Mouse (Mus musculus) kidney, postnatal 10 days (tissue): ENCODE results near the gene Shoc2.

Experiments
- DNase-seq: peaks from one replicate; pipeline ENCODE4 v3.0.0; 2021; ENCODE audit warnings: mixed read lengths

The Shoc2 gene

DNA sequence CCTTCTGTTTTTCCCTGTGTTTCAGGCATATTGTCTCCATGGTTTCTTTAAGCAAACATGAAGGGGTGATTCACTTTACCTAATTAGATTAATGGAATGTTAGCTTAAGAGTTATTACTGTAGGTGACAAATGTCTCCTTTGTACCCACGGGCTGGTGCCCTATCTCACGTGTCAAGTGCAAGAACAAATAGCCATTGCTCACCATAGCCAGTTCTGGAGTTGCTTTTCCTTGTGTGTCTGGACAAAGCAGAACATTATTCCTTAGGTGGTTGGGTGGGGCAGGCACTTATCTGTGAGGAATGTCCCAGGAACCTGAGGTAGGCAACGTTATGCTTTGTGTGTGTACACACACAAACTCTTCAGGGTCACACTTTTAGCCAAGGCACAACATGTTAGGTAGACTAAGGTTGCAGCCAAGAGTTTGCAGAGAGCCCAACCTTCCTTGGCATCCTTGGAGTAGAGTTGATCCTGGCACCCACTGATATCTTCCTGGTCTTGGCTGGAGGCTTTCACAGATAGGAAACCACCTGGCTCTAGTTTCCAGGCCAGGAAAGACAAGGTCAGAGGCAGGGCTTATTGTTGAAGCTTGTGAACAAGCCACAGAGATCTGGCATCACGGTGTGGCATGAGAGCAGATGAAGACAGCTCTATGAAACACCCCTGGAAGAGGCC, 96.4 kb downstream of the Shoc2 start:
- DNase-seq = no peak

DNA sequence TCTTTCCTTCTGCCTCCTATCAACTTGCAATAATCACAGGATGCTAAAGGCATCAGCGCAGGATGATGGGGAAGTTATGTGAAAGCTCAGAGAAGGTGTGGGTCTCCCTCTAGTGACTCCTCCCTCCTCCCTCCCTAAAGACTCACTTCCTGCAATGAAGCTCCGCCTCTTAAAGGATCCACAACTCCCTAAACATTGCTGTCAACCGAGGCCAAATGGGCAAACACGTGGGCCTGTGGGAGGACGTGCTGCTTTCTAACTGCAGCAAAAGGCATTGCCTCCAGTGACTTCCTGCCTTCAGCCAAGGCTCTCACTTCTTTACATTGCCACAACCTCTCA, 96.9 kb downstream of the Shoc2 start:
- DNase-seq = no peak

DNA sequence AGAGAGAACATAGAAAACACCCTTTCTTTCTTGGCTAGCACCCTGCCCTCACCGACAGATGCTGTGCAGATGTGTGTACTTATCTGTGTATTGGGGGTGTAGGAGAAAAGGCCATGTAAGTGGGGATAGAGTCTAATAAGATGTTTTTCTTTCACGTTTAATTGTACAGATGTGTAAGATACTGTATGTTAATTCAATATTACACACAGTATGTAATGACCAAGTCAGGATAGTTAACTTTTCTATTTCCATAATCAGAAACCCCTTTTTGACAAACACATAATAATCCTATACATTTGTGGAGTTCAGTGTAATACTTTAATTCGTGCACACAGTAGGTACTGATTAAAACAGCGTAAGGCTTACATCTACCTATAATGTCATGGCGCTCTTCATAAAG, 99.7 kb downstream of the Shoc2 start, which contains the start of gene Adra2a:
Gene Adra2a, plus strand, starts transcription at position 301 of the 400 bp plus-strand sequence.
- DNase-seq = no peak

DNA sequence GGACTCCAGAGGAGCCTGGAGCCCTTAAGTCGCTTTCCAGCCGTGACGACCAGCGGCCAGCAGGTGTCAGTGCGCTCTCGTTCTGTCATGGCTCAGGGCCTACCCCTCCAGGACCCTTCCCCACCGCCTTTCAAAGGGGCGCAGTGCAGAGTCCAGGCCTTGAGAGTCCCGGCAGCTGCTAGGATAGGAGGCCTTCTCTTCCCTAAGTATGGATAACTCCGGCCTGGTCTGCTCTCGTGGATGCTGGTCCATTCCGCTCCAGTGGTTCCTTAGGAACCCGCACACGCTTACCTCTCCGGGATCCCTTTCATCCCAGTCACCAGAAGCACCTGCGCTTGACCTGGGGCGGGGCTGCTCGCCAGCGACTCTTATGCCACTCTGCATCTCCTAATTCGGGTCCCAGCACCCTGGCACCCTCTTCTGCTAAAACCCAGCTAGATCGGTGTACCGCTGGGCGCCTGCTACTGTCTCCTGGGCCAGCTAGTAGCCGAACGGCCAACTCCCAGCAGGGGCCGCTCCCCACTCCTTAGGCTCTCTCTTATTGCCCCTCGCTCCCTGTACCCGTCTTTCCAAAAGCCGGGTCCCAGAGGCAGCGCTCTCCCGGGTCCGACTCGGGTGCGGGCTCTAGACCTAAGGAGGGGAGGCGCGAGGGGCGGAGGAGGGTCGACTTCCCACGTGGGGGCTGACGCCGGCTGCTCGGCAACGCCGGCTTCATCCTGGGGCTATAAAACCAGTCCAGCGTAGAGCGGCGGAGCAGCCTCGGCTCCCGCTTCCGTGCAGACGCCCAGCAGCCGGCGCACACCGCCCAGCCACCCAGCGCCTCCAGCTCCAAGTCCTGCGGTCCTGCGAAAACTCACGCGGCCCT, 100.6 kb downstream of the Shoc2 start:
- DNase-seq = peak; percentile 84

DNA sequence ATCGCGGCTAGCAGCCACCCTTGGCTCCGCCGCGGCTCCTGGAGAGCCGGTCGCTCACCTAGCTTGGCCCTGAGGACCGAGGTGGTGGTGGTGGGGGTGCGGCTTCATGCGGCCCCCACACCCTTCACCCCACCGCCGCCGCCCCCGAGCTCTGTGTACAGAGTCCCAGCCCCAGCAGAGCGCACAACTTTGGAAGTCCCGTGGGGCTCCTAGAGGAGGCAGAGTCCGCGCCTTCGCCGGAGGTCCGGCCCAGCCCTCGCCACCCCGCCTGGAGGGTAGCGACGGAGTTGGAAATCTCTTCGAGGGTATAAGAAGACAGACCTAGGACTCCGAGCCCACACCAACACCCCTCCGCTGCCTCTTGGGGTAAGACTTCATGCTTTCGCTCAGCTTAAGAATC, 101.3 kb downstream of the Shoc2 start:
- peak; percentile 40 for DNase-seq

DNA sequence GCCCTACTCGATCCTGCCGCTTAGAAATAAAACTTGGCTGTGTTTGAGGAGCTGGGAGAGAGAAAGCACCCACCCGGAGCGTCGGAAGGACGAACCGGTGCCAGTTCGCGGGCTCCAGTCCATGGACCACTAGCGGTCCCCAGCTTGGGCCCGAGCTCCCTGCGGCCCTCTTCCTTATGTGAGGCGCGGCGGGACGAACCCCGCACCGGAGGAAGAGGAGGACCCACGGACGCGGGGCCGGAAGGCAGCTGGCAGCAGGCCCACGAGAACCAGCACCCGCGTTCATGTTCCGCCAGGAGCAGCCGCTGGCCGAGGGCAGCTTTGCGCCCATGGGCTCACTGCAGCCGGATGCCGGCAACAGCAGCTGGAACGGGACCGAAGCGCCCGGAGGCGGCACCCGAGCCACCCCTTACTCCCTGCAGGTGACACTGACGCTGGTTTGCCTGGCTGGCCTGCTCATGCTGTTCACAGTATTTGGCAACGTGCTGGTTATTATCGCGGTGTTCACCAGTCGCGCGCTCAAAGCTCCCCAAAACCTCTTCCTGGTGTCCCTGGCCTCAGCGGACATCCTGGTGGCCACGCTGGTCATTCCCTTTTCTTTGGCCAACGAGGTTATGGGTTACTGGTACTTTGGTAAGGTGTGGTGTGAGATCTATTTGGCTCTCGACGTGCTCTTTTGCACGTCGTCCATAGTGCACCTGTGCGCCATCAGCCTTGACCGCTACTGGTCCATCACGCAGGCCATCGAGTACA, 102.0 kb downstream of the Shoc2 start:
- peak; percentile 37 for DNase-seq

DNA sequence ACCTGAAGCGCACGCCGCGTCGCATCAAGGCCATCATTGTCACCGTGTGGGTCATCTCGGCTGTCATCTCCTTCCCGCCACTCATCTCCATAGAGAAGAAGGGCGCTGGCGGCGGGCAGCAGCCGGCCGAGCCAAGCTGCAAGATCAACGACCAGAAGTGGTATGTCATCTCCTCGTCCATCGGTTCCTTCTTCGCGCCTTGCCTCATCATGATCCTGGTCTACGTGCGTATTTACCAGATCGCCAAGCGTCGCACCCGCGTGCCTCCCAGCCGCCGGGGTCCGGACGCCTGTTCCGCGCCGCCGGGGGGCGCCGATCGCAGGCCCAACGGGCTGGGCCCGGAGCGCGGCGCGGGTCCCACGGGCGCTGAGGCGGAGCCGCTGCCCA, 102.6 kb downstream of the Shoc2 start:
- peak; percentile 15 for DNase-seq

DNA sequence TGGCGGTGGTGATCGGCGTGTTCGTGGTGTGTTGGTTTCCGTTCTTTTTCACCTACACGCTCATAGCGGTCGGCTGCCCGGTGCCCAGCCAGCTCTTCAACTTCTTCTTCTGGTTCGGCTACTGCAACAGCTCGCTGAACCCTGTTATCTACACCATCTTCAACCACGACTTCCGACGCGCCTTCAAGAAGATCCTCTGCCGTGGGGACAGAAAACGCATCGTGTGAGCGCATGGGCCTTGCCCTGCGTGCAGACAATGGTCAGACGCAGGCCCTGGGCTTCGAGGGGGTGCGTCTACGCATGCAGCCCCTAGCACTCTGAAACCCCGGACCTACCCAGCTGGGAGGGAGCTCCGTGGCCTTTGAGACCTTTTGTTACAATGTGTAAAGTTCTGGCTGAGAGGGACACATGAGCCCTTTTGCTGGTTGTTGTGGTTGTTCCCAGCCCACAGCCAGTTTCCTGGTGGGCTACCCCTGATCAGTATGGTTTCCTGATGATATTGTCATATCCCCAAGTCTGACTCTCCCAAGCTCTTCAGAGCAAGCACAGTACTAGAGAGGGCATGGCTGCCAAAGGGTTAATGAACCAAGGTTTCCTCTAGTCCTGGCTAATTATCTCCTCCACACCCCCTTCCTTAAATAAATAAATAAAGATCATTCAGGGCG, 103.4 kb downstream of the Shoc2 start:
- DNase-seq = peak; percentile 15

DNA sequence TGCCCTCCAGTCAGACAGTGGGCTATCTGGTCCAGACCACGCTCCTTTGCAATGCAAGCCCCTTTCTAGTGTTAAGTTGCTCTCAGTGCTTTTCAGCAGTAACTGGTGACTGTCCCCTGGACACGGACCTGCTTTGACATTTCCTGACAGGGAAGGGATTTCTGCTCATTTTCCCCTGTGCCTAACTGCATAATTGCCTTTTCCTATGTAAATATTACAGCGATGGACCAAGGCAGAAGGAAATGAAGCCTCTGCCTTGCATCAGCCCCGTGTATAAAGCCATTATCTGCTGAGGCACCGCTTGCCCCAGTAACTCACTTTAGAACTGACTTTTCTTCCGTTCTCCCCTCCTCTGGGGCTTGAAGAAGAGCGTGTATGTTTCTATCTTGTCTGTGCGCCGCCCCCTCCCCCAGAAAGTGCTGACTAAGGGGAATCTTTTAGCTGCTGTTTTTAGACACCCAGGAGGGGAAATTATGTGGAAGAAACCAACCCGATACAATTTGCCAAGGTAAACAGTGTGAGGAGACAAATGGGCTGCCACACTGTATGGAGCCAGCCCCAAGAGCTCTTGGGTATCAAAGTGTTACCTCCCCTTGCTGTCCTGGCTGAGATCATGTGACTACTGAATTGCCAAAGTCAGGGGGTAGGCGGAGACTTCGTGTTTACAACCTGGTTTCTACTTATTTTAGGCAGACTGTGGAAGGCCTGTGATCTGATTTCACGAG, 104.2 kb downstream of the Shoc2 start:
- DNase-seq = no peak

DNA sequence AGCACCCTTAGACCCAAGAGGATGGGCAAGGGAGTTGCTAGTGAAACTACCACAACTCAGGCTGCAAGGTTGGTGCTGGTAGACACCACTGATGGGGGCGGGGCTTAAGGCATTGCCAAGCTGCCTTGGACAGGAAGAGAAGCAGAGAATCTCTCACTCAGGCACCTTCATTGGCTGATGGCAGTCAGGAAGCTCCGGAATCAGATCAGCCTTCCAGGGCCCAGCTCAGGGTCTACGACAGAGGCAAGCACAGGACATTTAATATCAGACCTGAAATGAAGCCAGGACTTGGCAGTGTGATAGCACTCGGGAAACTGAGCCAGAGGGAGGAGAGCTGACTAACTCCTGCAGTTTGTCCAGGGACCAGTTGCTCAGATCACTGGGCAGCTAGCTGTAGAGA, 107.5 kb downstream of the Shoc2 start:
- DNase-seq = no peak

DNA sequence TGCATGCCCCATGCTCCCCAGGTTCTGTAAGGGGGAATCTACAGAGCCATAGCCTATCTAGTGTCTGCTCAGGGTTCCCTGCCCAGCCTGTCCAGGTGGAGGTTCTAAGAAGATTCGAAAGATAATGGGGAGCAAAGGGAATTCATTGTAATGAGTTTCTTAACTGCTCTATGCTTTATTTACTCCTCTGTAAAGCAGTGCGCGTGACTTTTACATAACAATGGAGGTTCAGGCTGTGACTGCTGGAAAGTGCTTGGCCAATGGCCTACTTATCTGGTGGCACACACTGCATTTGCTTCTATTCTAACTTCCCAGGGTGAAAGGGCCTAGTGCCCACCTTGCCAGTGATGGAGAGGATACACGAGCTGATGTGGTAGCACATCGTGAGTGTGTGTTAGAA, 111.7 kb downstream of the Shoc2 start:
- no peak for DNase-seq

DNA sequence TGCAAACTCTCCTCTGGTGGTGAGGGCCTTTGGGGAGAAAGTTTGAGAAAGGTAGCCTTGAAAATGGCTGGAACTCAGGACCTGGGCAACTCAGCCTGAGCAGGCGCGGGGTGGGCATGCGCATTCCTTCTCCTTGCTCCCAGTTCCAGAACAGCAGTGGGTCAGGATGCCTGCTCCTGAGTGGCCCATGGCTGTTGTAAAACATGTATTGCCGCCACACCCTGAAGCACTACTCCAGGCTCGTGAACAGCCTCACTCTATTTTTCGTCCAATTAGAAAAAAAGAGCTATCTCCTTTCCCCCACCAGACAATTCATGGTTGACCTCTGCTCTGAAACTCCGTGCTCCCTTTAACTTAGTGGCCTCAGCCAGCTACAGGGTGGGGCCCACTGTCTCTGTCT, 124.3 kb downstream of the Shoc2 start:
- no peak for DNase-seq

DNA sequence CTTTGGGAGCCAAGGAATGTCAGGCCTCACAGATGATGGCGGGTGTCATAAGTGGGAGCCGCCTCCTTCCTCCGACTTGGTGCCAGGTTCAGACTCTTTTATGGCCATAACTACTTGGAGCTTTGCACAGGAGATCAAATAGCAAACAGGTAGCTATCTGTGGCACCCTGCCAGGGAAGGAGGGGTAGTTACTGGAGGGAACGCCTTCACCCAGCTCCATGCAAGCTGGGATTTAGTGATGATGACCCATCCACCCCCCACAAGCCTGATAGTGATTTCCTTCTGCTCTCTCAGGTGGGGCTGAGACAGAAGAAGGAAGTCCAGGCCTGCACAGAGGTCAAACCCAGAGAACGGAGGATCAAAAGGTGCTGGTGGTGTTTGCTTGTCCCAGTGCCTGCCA, 126.4 kb downstream of the Shoc2 start:
- peak; percentile 53 for DNase-seq

DNA sequence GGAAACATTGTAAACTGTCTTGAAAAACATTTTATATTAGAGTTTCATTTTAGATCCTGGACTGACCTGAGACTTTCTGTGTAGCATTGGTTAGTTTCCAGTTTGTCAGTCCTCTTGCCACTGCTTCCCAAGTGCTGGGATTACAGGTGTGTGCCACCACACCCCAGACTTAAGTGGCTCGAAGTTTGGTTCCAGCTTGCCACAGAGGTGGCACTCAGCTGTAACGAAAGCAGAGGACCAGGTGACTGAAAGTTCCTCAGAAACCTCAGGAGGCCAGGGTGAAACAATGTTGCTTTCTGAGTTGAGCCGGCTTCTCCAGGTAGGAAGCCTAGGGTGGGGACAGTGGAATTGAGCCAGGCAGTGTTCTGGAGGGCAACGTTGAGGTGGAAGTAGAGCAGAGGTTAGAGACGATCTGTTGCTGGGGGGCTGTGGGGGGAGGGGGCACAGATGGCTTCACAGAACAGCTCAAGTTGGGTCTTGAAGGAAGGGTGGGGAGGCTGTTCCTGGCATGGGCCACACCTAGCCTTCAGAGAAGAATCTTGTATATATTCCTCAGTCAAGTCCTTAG, 128.2 kb downstream of the Shoc2 start:
- DNase-seq = no peak

DNA sequence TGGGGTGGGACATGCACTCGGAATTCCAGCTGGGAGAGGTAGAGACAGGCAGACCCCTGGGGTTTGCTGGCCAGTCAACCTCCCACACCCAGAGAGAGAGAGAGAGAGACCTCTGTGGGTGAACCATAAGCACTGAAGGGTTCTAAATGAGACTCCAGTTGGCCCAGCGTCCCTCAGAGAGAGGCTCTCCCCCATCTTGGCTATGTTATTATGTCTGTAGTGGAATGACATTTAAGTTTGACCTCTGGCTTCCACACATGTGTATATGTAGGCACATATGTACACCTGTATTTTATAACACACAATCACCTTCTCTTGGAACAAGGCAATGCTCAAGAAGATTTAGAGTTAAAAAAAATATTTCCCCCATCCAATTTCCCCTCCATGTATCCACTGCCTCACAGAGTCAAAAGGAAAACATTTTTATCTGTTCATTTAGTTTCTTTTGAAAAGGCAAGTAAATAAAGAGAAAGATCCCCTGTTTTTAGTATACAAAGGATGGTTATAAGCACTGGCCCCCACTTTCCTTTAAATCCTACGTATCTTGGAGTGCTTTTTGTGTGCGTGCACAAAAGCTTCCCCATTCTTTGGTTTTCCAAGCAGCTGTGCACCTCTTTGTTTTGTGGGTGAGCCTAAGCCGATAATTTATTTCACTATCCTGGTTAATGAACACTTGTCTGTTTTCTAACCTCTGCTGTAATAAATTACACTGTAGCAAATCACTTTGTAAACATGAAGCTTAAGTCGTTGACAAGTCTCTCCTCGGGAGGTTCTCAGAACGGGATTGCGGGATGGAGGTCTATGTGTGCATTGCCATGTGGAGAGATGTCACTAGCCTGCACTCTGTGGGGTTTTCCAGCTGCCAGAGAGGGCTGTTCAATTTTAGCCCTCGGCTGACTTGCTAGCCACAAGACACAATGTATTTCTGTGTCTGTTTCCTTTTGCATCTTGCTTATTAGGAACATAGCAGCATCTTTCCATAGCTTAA, 132.6 kb downstream of the Shoc2 start:
- DNase-seq = no peak

DNA sequence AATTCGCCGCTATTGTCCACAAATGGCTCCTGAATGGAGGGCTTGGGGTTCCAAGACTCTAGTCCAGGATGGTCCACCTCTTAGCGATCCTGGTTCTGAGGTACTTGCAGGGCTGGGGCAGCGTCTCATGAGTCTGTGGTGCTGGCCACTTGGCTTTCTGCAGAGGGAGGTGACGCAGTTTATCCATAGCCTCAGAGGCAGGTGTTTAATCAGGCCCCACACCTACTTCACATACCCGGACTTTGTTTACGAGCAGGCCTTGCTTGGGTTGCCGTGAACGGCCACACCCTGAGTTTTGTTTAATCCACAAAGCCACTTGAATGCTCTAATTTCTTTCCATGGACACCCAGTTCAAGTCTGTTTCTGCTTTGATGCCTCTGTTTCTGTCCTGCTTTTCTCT, 137.2 kb downstream of the Shoc2 start:
- no peak for DNase-seq

DNA sequence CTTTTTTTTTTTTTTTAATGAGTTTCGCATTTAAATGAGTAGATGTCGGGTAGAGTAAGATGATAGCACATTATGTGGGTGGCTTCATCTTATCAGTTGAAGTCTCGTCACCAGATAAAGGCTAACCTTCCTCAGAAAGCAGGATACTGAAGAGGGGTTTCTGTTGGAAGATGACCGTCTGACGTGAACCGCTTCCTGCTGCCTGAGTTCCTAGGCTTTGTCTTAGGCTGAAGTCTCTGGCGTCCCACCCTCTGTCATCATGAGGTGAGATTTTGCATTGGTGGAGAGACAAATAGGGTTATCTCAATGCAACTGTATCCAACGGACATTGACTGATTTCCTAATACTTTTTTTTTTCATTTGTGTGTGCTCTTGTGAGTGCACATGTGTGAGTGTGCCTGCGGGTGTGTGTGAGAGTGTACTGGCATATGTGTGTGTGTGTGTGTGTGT, 137.6 kb downstream of the Shoc2 start:
- DNase-seq = no peak
